Mouse (Mus musculus) Muller cell, postnatal 12 days (primary cell): ENCODE results near the gene Evi5.

Experiments used
- DNase-seq: peaks from one replicate; pipeline ENCODE4 v3.0.0-alpha.2; 2015; ENCODE audit errors: inconsistent ontology term

Gene Evi5

GRCm38 (mm10) chr5:107873330-107873729 is 1.6 kb downstream of the Evi5 start:
- no peak for DNase-seq

GRCm38 (mm10) chr5:107869701-107870100 is 5.2 kb downstream of the Evi5 start:
- DNase-seq = no peak

DNA sequence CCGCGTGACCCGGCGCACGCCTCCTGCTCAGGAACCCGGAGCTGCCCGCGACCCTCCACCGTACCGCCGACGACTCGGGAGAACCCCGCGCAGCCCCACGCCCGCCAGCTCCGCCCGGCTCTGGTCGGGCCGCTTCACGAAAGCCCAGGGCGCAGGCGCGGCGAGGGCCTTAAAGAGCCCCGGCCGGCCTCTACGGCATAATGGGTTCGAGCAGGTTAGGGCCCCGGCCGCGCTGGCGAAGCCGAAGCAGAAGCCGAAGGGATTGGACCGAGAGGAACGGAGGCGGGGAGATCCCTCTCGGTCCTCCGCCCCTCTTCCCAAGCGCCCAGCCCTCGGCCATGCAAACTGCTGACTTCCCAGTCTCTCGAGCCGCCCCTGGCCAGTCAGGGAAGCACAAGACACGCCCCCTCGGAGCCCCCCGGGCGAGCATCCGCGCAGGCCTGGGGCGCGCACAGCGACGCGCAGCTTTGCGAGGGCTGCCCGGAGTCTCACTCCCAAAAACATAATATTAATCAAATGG is 5.9 kb downstream of the Evi5 start:
- peak; percentile 98 for DNase-seq

GRCm38 (mm10) chr5:107867970-107868904 is 6.7 kb downstream of the Evi5 start:
- peak; percentile 81 for DNase-seq

DNA sequence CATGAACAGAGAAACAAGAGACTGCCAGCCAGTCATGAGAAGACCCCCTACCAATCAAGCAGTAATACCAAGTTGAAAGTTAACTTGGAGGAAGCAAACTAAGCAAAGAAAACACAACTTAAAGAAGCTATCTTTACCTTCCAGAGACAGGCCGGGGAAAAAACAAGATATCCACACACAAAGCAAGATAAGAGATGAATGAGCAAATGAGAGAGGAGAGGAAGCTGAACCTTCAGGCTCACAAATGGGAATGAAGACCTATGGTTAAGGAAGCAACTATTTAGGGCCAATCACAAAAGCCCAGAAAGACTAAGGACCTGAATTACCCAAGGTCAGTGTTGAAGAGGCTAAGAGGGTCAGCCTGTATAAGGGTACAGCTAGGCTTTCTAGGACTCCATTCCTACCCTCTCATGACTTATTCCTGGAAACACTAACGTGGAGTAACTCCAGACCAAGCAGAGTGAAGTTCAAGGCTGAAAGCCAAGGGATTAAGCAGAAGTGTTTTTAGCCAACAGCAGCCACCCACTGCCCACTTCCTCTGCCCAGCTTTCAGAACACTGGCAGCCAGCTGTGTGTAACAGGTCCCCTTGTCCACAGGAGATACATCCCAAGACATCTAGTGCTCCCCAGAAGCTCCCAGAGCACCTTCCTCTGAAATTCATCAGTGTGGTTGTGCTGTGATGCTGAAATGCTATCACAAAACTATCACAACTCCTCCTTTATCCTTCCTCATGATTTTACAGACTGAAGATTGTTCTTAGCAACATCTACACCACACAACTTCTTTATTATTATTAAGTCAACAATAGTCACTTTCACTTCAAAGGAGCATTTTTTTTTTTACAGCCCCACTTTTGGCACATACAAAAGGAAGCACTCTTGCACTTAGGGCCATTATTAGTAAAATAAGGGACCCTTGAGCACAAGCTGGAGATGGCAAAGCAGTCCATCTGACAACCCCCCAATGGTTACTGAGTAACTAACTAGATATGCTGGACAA is 8.5 kb downstream of the Evi5 start:
- no peak for DNase-seq

GRCm38 (mm10) chr5:107863971-107864370 is 10.9 kb downstream of the Evi5 start:
- DNase-seq = no peak

DNA sequence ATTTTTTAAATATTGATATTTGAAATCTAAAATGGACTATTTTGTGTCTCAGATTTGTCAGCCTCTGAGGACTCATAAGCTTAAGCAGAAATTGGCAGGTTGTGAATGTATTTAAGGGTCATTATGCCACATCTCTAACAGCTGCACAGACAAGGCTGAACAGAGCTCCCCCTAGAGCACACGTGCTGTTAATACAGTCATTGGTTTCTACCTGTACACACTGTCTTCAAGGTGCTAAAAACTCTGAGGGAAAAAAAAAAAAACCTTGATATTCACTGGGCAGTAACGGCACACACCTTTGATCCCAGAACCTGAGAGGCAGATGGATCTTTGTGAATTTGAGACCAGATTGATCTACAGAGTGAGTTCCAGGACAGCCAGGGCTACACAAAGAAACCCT is 15.9 kb downstream of the Evi5 start:
- no peak for DNase-seq

GRCm38 (mm10) chr5:107855546-107855945 is 19.4 kb downstream of the Evi5 start:
- no peak for DNase-seq

DNA sequence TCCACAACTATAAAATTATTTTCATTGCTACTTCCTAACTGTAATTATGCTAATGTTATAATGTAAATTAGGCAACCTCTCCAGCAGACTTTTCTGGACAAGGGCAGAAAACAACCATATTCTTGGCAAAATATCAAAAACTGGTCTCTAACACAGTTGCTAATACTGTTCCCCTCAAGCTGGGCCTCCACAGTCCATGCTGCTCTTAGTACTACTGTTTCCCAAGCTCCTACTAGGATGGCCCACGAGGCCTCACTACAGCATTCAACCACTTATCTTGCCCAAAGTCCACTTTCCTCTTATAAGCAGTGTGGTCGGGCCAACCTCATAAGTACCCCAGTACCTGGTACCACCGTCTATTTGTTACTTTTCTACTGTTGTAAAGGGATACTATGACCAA is 20.4 kb downstream of the Evi5 start:
- no peak for DNase-seq

- DNase-seq = peak; percentile 45
Measured at GRCm38 (mm10) chr5:107853807-107854206, 21.1 kb downstream of the Evi5 start.

DNA sequence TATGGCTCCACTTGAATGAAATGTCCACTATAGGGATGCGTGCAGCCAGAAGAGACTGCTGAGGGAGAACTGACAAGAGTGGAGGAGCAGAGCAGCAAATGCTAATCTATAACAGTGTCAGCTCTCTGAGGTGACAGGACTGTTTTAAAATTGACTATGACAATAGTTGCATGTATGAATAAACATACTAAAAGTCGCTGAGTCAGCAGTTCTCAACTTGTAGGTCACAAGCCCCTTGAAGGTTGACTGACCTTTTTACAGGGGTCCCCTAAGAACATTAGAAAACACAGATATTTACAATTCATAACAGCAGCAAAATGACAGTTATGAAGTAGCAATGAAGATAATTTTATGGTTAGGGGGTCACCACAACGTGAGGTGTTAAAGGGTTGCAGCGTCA is 25.9 kb downstream of the Evi5 start:
- DNase-seq = no peak

GRCm38 (mm10) chr5:107847817-107848216 is 27.1 kb downstream of the Evi5 start:
- DNase-seq = no peak

GRCm38 (mm10) chr5:107847349-107847748 is 27.6 kb downstream of the Evi5 start:
- DNase-seq = peak; percentile 87

DNA sequence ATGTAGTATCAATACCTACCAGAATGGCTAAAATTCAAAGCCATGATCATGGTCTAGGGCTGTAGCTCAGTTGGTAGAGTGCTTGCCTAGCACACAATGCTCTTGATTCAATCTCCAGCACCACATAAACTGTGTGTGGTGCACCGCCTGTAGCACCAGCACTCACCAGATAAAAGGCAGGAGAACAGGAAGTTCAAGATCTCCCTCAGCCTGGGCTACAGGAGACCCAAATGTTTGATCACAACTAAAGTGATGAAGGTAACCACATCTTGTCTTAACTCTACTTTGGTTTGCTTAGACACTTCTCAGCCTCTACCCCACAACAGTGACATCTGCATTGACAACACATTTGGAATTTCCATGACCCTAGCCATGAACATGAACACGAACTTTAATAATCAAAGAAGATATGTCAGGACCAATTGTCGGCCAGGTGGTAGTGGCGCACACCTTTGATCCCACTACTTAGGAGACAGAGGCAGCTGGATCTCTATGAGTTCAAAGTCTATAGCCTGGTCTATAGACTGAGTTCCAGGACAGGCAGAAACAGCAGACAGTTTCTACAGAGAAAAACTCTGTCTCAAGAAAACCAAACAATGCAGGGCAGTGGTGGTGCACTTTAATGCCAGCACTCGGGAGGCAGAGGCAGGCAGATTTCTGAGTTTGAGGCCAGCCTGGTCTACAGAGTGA is 34.2 kb downstream of the Evi5 start:
- DNase-seq = no peak

DNA sequence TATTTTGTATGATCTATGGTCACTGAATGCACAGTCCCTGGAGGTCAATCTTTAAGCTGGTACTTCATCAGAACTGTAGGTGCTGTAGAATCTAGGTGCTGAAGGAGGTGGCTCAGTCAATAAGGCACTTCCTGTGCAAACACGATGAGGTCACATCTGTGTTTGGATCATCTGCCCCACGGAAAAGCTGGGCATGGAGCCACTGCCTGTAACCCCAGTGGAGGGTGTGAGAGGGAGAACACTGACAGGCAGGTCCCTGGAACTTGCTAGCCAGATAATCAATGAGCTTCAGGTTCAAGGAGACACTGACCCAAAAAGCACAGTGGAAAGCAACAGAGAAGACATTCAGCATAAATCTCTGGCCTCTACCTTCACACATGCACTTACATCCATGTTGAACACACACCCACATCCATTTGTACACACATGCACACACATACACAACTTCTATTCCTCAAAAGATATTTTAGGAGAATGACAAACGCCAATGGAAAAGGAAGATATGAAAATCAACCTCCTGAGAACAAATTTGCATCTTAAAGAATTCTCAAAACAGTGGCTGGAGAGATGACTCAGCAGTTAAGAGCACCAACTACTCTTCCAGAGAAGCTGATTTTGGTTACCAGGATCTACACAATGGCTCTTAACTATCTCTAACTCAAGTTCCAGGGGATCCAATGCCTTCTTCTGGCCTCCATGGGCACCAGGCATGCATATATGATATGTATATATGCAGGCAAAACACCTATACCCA is 35.8 kb downstream of the Evi5 start:
- no peak for DNase-seq

DNA sequence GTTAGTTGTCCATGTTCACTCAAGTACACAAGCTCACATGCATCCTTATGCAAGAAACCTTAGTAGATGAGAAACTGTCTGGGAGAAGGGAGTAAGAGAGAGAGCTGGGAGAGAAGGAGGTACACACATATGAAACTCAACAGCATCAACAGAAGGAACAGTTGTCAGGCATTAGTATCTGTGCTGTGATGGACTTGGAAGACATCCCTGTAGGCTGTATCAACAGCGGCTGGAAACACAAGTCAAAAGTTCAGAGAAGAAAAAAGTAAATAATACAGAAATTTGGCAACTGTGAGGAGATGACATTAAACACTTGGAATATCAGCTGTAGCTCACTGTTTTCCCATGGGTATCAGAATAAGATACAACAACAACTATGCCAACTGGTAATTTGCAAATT is 40.6 kb downstream of the Evi5 start:
- DNase-seq = no peak

DNA sequence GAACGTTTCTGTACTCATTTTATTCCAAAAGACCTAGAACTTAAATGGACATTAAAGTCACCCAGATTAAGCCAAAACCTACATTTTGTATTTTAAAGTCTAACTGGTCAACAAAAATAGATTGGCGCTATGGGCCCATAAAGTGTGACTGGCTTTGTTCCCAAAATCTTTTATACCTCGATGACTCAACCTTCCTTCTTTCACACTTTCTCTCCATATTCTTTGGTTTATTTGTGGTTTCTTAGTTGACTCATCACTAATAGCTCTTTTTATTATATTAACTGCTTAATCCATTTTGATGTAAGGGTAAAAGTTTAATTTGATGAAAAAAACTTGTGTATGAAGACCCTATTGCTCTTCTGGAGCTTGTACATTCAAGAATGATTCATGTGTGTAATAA is 43.6 kb downstream of the Evi5 start:
- DNase-seq = peak; percentile 61

DNA sequence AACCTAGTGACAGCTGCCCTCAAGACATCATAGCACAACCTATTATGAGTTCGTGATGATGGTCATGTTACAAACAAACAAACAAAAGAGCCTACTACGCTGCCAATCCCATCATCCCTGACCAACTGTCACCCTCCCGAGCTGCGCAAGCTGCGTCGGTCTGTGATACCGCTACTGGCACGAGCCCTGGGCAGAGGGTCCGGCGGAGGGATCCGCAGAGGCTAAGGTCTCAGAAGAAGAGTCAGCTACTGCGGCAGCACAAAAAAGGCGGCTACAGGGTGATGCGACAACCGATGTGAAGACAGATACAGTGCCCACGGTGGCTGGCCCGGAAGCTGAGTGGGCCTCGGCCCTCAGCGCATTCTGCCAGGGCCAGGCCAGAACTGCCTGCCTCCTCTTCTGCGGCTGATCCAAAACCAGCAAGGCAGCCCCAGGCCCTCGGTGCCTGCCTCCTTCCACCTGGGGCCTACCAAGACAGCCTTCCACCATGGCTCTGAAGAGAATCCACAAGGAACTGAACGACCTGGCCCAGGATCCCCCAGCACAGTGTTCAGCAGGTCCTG is 44.8 kb downstream of the Evi5 start, which contains the start of gene Ube2d2b:
Gene Ube2d2b (plus strand): TSS at position 102 of the 563 bp plus-strand sequence.
- DNase-seq = no peak

DNA sequence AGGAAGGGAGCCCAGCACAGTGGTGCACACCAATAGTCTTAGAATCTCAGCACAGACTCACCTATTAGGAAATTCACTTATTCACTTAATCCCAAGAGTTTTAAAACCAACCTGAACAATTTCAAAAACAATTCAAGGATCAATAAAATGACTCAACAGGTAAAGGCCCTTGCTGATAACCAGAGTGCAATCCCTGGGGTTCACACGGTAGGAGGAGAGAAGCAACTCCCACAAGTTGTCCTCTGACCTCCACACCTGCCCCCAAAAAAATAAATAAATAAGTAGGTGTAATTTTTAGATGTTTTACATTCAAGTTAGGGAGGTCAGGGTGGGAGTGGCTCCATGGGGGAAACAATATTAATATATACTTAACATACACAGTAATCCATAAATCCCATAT is 52.4 kb downstream of the Evi5 start:
- DNase-seq = no peak

DNA sequence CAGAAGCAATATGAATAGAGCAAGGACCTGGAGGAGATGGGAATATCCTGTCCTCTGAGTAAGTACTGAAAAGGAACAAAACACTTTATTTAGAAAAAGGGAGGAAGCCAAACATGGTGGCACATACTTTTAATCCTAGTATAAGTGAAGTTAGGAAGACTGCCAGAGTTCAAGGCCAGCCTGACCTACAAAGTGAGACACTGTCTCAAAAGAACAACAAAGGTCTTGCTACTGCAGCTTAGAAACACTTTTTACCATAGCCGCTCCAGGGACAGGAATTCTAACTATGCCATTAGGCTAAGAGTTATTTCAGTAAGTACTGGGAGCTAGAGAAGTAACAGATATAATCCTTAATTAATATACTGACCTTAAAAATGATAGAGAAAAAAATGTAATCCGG is 60.3 kb downstream of the Evi5 start:
- DNase-seq = no peak
